Mouse (Mus musculus) liver, adult 2 months (tissue): ENCODE measurements at regions not wholly inside any gene's neighbourhood (a gene's known extent, or its start where the extent isn't known, plus 50 kb on each side); places are given as distances from the start of the nearest gene placed in this dataset.

Experiments
- DNase-seq: peaks from one replicate; pipeline ENCODE4 v3.0.0-alpha.2; 2011; ENCODE audit warnings: low read depth, low spot score; ENCODE audit errors: extremely low read depth
- H3K27ac ChIP-seq: fragments of 200-500 bp; replicated peaks from 2 replicates; pipeline ENCODE4 v1.5.1; 2012; ENCODE audit warnings: low read depth, mild to moderate bottlenecking, control low read depth, inconsistent platforms, low read length; ENCODE audit not compliant: insufficient read depth
- H3K27me3 ChIP-seq: fragments of 200-500 bp; 2 replicates; pipeline ENCODE4 v1.6.1; 2012; ENCODE audit warnings: mild to moderate bottlenecking, moderate library complexity, low read length, inconsistent platforms; ENCODE audit not compliant: control insufficient read depth, insufficient read depth
- H3K36me3 ChIP-seq: fragments of 200-500 bp; 2 replicates; pipeline ENCODE4 v1.6.1; 2012; ENCODE audit warnings: low read length, inconsistent platforms; ENCODE audit not compliant: control insufficient read depth, insufficient read depth
- H3K4me1 ChIP-seq: fragments of 200-500 bp; 2 replicates; pipeline ENCODE4 v1.6.1; 2011; ENCODE audit warnings: low read length; ENCODE audit not compliant: control insufficient read depth, insufficient read depth
- H3K4me3 ChIP-seq: fragments of 200-500 bp; 2 replicates; pipeline ENCODE4 v1.5.1; 2011; ENCODE audit warnings: low read depth, mild to moderate bottlenecking, control low read depth, low read length, moderate library complexity; ENCODE audit not compliant: insufficient read depth
- H3K79me2 ChIP-seq: fragments of 200-500 bp; 2 replicates; pipeline ENCODE4 v1.6.1; 2012; ENCODE audit warnings: inconsistent platforms, mild to moderate bottlenecking, low read length, moderate library complexity; ENCODE audit not compliant: control insufficient read depth, insufficient read depth
- H3K9ac ChIP-seq: fragments of 200-500 bp; 2 replicates; pipeline ENCODE4 v1.6.1; 2012; ENCODE audit warnings: low read depth, mild to moderate bottlenecking, control low read depth, inconsistent platforms, low read length
- CTCF ChIP-seq: fragments of 200-500 bp; IDR thresholded peaks from 2 replicates; pipeline ENCODE4 v1.5.1; 2011; ENCODE audit warnings: low read depth, low read length, control low read depth
- POLR2A ChIP-seq: fragments of 200-500 bp; IDR thresholded peaks from 2 replicates; pipeline ENCODE4 v1.6.1; 2011; ENCODE audit warnings: low read length, control low read depth; ENCODE audit not compliant: insufficient read depth; ENCODE audit errors: extremely low read depth
- WGBS: fragments of 180-500 bp; shearing (Covaris S2); methylation state at CpG from one replicate; pipeline ENCODE4 v1.1.7; 2018; 5-methylcytosine and 5-hydroxymethylcytosine counted together

DNA sequence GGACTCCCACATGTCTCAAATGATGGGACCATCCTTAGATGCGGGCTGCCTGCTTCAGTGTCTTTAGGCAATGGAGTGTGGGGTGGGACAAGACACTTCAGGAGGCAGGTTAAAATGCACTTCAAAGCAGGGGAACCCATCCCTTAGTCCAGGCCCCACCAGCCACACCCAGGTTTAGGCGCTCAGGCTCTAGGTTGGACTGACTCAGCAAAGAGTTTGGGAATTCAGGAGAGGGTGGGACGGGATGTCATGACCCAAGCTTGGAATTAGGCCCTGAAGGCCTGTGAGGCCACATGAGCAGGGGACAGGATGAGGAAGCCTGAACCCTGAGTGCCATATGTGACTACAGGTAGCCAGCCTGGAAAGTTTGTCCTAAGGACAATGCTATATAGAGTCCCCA, 85.6 kb upstream of the Nkx1-1 start:
- H3K4me1 ChIP-seq = no peaks in the 10 kb centered on the region
- H3K27ac ChIP-seq = no peak overlapping the region
- no peak for DNase-seq
- TF ChIP-seq CTCF = no peak
- no peak for TF ChIP-seq POLR2A
- H3K9ac ChIP-seq = no peak overlapping the region
- no peaks in the 10 kb centered on the region for H3K79me2 ChIP-seq
- H3K36me3 ChIP-seq = no peaks in the 10 kb centered on the region
- H3K4me3 ChIP-seq = no peak overlapping the region
- 86% methylated on average over 3 of the region's 3 CpGs for WGBS
- no peaks in the 10 kb centered on the region; the same call in 1 of the 2 replicates for H3K27me3 ChIP-seq

DNA sequence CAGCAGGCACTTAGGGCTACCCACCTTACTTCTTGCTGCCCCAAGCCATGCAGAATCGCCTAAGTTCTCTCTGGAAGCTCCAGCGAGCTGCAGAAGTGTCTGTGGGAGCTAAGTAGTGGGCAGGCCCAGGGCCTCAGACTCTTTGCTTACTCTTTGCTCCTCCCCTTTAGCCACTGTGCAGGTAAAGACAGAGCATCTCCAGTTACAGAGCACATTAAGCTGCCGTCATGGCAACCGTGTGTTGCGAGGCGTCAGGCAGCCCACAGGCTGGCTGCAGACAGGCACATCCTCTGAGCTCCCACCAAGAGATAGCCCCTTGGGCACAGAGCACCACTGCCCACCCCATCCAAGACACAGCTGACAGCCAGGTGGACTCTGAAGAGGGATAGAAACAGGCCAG, 85.1 kb upstream of the Nkx1-1 start:
- no peak overlapping the region for H3K27ac ChIP-seq
- no peaks in the 10 kb centered on the region for H3K36me3 ChIP-seq
- TF ChIP-seq CTCF (no peak), POLR2A (no peak)
- no peak overlapping the region for H3K4me3 ChIP-seq
- WGBS = 53% methylated on average over 6 of the region's 6 CpGs
- DNase-seq = no peak
- no peaks in the 10 kb centered on the region for H3K4me1 ChIP-seq
- no peaks in the 10 kb centered on the region; the same call in 1 of the 2 replicates for H3K27me3 ChIP-seq
- no peaks in the 10 kb centered on the region for H3K79me2 ChIP-seq
- no peak overlapping the region for H3K9ac ChIP-seq

DNA sequence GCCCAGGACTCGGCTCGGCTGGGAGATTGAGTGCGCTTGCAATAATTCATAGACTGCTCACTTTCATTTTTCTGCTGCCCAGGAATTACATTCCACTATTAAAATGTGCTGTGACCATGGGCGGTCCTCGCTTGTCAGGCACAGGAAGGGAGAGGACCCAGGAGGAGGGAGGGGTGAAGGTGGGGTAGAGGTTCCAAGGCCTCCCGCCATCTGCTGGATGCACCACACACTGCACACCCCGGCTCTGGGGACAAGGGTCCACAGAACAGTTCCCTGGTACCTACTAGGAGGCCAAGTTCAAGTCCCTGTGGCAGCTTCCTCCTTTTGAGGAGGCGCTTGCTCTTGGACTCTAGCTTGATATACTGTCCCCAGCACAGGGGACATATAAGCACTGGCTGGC, 83.8 kb upstream of the Nkx1-1 start:
- H3K27me3 ChIP-seq = no peaks in the 10 kb centered on the region; the same call in 1 of the 2 replicates
- no peak overlapping the region for H3K27ac ChIP-seq
- H3K79me2 ChIP-seq = no peaks in the 10 kb centered on the region
- DNase-seq = no peak
- H3K4me1 ChIP-seq = no peaks in the 10 kb centered on the region
- H3K36me3 ChIP-seq = no peaks in the 10 kb centered on the region
- H3K9ac ChIP-seq = no peak overlapping the region
- H3K4me3 ChIP-seq = no peak overlapping the region
- WGBS = 80% methylated on average over 8 of the region's 8 CpGs
- no peak for TF ChIP-seq CTCF
- no peak for TF ChIP-seq POLR2A

DNA sequence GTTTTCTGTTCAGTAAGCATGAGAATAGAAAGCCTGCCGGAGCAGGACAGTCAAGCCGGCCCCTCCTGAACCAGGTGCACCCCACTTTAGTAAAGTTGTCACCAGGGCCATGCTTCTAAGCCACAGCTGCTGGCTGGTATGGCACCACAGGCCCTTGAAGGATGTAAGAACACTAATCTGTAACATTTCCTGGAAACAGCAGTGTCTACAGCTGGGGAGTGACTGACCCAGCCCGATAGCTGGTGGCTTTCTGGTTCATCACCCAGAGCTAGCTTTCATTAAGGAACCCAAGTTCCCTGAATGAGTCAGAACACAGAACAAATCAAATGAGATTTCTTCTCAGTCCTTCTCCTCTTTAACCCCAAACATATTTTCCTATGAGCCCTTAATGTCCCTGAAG, 82.4 kb upstream of the Nkx1-1 start:
- TF ChIP-seq POLR2A (no peak), CTCF (no peak)

DNA sequence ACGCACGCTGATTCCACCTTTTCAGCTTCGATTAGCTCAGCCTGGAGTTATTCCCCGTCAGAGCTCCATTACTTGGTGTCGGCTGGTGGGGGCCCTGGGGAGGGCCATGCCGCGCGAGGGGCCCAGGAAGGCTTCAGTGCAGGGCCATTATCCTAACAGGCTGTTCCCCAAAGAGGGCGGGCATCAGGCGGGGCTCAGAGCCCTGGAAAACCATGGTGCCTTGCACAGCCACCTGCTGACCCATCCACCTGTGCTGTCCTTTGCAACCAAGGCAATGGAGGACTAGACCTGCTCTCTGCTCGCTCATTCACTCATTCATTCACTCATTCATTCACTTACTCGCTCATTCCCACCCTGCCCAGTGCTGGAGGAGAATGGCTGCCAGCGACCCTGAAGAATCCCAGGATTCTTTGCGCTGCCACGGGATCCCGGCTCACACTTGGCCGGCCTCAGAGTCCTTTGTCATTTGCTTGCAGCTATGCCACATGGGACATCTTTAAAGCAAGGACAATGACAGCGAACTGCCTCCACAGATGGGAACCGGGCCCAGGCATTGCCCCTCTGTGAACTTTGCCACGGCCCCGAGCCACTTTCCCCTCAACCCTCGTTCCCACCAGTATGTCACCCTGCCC, 78.6 kb upstream of the Nkx1-1 start:
- H3K4me3 ChIP-seq = no peak overlapping the region
- DNase-seq = no peak
- no peaks in the 10 kb centered on the region for H3K4me1 ChIP-seq
- no peak overlapping the region for H3K27ac ChIP-seq
- H3K9ac ChIP-seq = no peak overlapping the region
- 55% methylated on average over 22 of the region's 22 CpGs for WGBS
- no peak for TF ChIP-seq CTCF
- TF ChIP-seq POLR2A = no peak
- H3K27me3 ChIP-seq = no peaks in the 10 kb centered on the region; the same call in 1 of the 2 replicates
- H3K79me2 ChIP-seq = no peaks in the 10 kb centered on the region
- no peaks in the 10 kb centered on the region for H3K36me3 ChIP-seq

More for the DNA sequence above, 82.4 kb upstream of the Nkx1-1 start:
- no peak overlapping the region for H3K27ac ChIP-seq
- H3K4me3 ChIP-seq = no peak overlapping the region
- DNase-seq = no peak
- no peaks in the 10 kb centered on the region for H3K79me2 ChIP-seq
- no peaks in the 10 kb centered on the region; the same call in 1 of the 2 replicates for H3K27me3 ChIP-seq
- H3K36me3 ChIP-seq = no peaks in the 10 kb centered on the region
- no peak overlapping the region for H3K9ac ChIP-seq
- WGBS = 88% methylated on average over 3 of the region's 3 CpGs
- no peaks in the 10 kb centered on the region for H3K4me1 ChIP-seq

DNA sequence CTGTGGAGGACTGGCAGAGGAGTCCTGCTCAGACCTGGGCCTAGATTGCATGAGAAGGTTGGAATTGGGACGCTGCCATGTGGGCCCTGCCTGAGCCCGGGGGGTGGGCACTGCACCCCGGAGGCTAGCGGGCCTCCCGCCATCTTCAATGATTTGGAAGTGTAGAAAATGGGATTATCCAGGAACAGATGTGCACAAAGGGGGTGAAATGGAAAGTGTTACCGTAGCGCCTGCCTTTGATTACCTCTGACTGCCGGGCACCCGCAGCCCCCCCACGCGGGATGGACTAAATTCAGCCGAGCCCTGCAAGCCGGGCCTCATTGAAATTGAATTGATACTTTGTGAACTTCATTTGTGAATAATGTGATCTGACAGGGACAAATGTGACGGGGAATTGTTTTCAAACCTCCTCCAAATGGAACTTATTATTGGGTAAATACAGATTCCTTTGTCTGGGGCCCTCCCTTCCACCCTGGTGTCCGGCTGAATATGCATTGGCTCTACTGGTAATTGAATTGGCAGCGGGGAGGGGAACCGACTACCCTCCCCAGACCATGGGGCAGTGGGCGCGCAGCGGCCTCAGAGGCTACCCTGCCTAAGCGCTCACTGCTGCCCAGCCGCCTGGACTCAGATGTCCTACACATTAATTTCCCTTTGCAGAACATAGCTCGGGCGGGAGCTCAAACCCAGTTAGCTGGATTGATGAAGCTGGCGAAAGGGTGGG, 77.9 kb upstream of the Nkx1-1 start:
- 78% methylated on average over 25 of the region's 25 CpGs for WGBS
- no peaks in the 10 kb centered on the region for H3K79me2 ChIP-seq
- TF ChIP-seq CTCF (no peak), POLR2A (no peak)

More for the DNA sequence above, 77.9 kb upstream of the Nkx1-1 start:
- H3K27ac ChIP-seq = no peak overlapping the region
- H3K36me3 ChIP-seq = no peaks in the 10 kb centered on the region
- DNase-seq = no peak
- H3K4me1 ChIP-seq = no peaks in the 10 kb centered on the region
- no peak overlapping the region for H3K9ac ChIP-seq
- H3K27me3 ChIP-seq = no peaks in the 10 kb centered on the region; the same call in 1 of the 2 replicates
- H3K4me3 ChIP-seq = no peak overlapping the region
